Comparison of ENCODE assay signal across 15 mouse cellular contexts in genomic region chr6:149580053-149580452, GRCm38 (mm10).
"Had no signal": no experiment of that assay in that cellular context is flagged by ENCODE, and none has a peak within 500 bp of the region (broad histone marks: within the 10 kb centered on the region; RNA-seq: fewer than 3 reads in every experiment).

No protein-coding gene starts in this region.

- H3K27me3 ChIP-seq: neural tube, embryonic 15.5 days; stomach, embryonic 15.5 days had no signal

- H3K36me3 ChIP-seq: stomach, embryonic 15.5 days had no signal

- H3K27ac ChIP-seq: neural tube, embryonic 15.5 days; stomach, embryonic 15.5 days; stomach, postnatal 0 days had no signal

- H3K4me3 ChIP-seq: neural tube, embryonic 15.5 days; stomach, embryonic 15.5 days had no signal

- H3K9ac ChIP-seq: neural tube, embryonic 15.5 days; stomach, embryonic 15.5 days had no signal

- H3K4me1 ChIP-seq: neural tube, embryonic 15.5 days; stomach, embryonic 15.5 days had no signal

- H3K4me2 ChIP-seq: neural tube, embryonic 15.5 days; stomach, embryonic 15.5 days had no signal

- DNase-seq: retina, postnatal 1 day; right cerebral cortex, adult 18-20 months; right cerebral cortex, postnatal 14 days; right cerebral cortex, postnatal 25 days; right cerebral cortex, postnatal 4 days; spleen, adult 18-20 months; thymus, adult 18-20 months; thymus, adult 2 months; thymus, postnatal 14 days; thymus, postnatal 25 days; thymus, postnatal 36 days; thymus, postnatal 4 days had no signal

- H3K9me3 ChIP-seq: neural tube, embryonic 15.5 days; stomach, embryonic 15.5 days had no signal
